10 mouse cellular contexts compared by ENCODE assay signal in the genomic region with DNA sequence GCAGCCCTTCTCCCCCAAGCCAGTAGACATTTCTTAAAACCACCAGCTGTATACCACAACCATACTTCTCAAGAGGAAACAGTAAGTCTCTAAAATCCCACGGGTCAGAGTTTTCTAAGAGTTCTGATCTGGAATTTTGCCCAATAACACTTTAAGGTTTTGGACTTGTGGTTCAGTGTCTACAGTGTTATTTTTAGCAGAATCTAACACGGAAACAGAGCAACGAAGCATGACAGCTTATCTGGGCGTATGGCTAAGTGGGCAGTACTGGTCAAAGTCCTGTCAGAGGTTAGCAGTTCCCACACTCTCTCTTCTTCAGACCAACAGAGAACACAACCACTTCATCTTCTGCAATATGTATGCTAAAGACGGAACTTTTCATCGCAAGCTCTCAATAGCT. TPM values are rescaled to one million over a fixed set of nuclear protein-coding genes. Genes with fewer than 3 reads are reported as not detected.
DNase-seq lines count a peak whose midpoint lies in the region; ATAC-seq and TF ChIP-seq lines count a peak whose summit lies in the region.
"Had no signal": no experiment of that assay in that cellular context is flagged by ENCODE, and none has a peak within 500 bp of the region (broad histone marks: within the 10 kb centered on the region; RNA-seq: fewer than 3 reads in every experiment).

No protein-coding gene starts in this region.

- peak; percentile 45 to 58 for DNase-seq in heart, adult 18-20 months
- DNase-seq in heart, postnatal 4 days, result no peak
- DNase-seq in intestine, embryonic 14.5 days (ENCODE audit: low spot score), result no peak
- DNase-seq in large intestine, adult 2 months (ENCODE audit: low read depth, low spot score), result peak; percentile 51
- DNase-seq in cerebellum, adult 8-10 months, result no peak
- DNase-seq: adrenal gland, postnatal 25 days; cerebellum, adult 9-11 months had no signal

- H3K27ac ChIP-seq in bone marrow macrophage, adult 2 months (ENCODE audit: insufficient read depth, low read depth, low read length), result peak overlapping the region; percentile 29
- H3K27ac ChIP-seq in intestine, embryonic 14.5 days (ENCODE audit: low read depth), result 0 out of 2 replicates have a peak overlapping the region, but pooled peaks have one; percentile 11

- no peak for TF ChIP-seq POLR2A in bone marrow macrophage, adult 2 months (IDR thresholded peaks at IDR 0.05; ENCODE audit: borderline replicate concordance, low read depth, low read length)

- no peak overlapping the region for H3K4me3 ChIP-seq in bone marrow macrophage, adult 2 months (ENCODE audit: insufficient read depth, low read length)
- no peak overlapping the region for H3K4me3 ChIP-seq in intestine, embryonic 14.5 days (ENCODE audit: low read depth, low read length)

- peaks cover 38% of the 10 kb centered on the region for H3K4me1 ChIP-seq in bone marrow macrophage, adult 2 months (ENCODE audit: control insufficient read depth, insufficient read depth, low read length)
- peaks cover 7% of the 10 kb centered on the region; the same call in 1 of the 2 replicates for H3K4me1 ChIP-seq in intestine, embryonic 14.5 days (replicated peaks; ENCODE audit: control insufficient read depth, insufficient read depth, low read length)

- H3K27me3 ChIP-seq in intestine, embryonic 14.5 days (replicated peaks; ENCODE audit: control insufficient read depth, insufficient read depth, low read length), result no peaks in the 10 kb centered on the region

- no peak overlapping the region for H3K9ac ChIP-seq in intestine, embryonic 14.5 days (ENCODE audit: low read length)

- peaks cover 21% of the 10 kb centered on the region for H3K36me3 ChIP-seq in intestine, embryonic 14.5 days (ENCODE audit: control insufficient read depth, insufficient read depth, low read length)

- TF ChIP-seq CTCF in bone marrow macrophage, adult 2 months (IDR thresholded peaks at IDR 0.05; ENCODE audit: low read depth, low read length), result no peak

- no peak for ATAC-seq in intestine, embryonic 14.5 days (replicated peaks; ENCODE audit: low FRiP score, low TSS enrichment, low read depth)
- ATAC-seq in frontal cortex, adult (ENCODE audit: low TSS enrichment), result no peak; the same call in 1 of the 2 replicates
- ATAC-seq in megakaryocyte-erythroid progenitor cell, adult 5-6 weeks (replicated peaks; ENCODE audit: low FRiP score, low TSS enrichment, poor library complexity, severe bottlenecking), result no peak

- no peaks in the 10 kb centered on the region for H3K9me3 ChIP-seq in intestine, embryonic 14.5 days (ENCODE audit: control insufficient read depth, low read length)

- H3K4me2 ChIP-seq in intestine, embryonic 14.5 days (ENCODE audit: low read length), result no peak overlapping the region

- WGBS in intestine, embryonic 14.5 days, result 65% methylated on average over 6 of the region's 6 CpGs
- 8% methylated on average over 6 of the region's 6 CpGs for WGBS in large intestine, adult 2 months

RNA-seq across cellular contexts. Expression of a gene that starts 41.3 kb away (rescaled TPM):
- 10 to 100 TPM; 31.0 to 38.6 TPM for total RNA-seq in heart, adult 18-20 months (2021)
- total RNA-seq in heart, postnatal 4 days (2021), result 100 to 1,000 TPM; 204 to 213 TPM
- 0.29 TPM in 1 of 2 replicates, not detected in the other for polyA plus RNA-seq in bone marrow macrophage, adult 2 months (2012; ENCODE audit: insufficient read depth, insufficient read length, missing spikeins)
- polyA plus RNA-seq in intestine, embryonic 14.5 days (2014; fragmentation: Nextera tagmentation; extraction: Ambion mirVana), result 47.9 and 49.7 TPM in 2 replicates
- 32.1 and 37.5 TPM in 2 replicates for polyA plus RNA-seq in large intestine, adult 2 months (2012; rRNA removed)
- not detected in 2 replicates for total RNA-seq in megakaryocyte-erythroid progenitor cell, adult 5-6 weeks (2014; fragmentation: Nextera tagmentation)
- 0.09 TPM in 1 of 2 replicates, not detected in the other for total RNA-seq in megakaryocyte-erythroid progenitor cell, adult 5-6 weeks (2017)

RNA-seq across cellular contexts. Expression of a gene that starts 58.3 kb away (rescaled TPM):
- 10 to 100 TPM; 18.0 to 18.5 TPM for total RNA-seq in heart, adult 18-20 months (2021)
- total RNA-seq in heart, postnatal 4 days (2021), result 10 to 100 TPM; 28.5 to 28.8 TPM
- 143 and 171 TPM in 2 replicates for polyA plus RNA-seq in bone marrow macrophage, adult 2 months (2012; ENCODE audit: insufficient read depth, insufficient read length, missing spikeins)
- polyA plus RNA-seq in intestine, embryonic 14.5 days (2014; fragmentation: Nextera tagmentation; extraction: Ambion mirVana), result 18.1 and 19.9 TPM in 2 replicates
- polyA plus RNA-seq in large intestine, adult 2 months (2012; rRNA removed), result 6.8 and 12.1 TPM in 2 replicates
- total RNA-seq in megakaryocyte-erythroid progenitor cell, adult 5-6 weeks (2014; fragmentation: Nextera tagmentation), result 36.5 and 38.8 TPM in 2 replicates
- total RNA-seq in megakaryocyte-erythroid progenitor cell, adult 5-6 weeks (2017), result 8.4 and 39.5 TPM in 2 replicates

Comparison
In these comparisons a context has a peak if more than half of its experiments do, and no peak if none do; other contexts are left out.
1. DNase-seq: peak in heart, adult 18-20 months (2 of 2) and large intestine, adult 2 months (single experiment); none in heart, postnatal 4 days (single experiment), intestine, embryonic 14.5 days (single experiment) and cerebellum, adult 8-10 months (single experiment).
2. RNA of a gene that starts 41.3 kb away (total RNA-seq): 204 to 213 TPM in heart, postnatal 4 days and 31.0 to 38.6 TPM in heart, adult 18-20 months; 0.09 TPM in megakaryocyte-erythroid progenitor cell, adult 5-6 weeks; every median in the first group is over 10 times any median in the second.